Mouse (Mus musculus) heart, embryonic 14.5 days (tissue): ENCODE data around the gene Psmd8. TPM values are rescaled to one million over a fixed set of nuclear protein-coding genes. Genes with fewer than 3 reads are reported as not detected.
"Not testable (repeated sequence)": the region's sequence is repeated elsewhere in the genome, so short reads cannot be mapped to it uniquely, and the experiment has no call there.

Experiments used
- ATAC-seq: fragments of 200-750 bp; cut with Nextera tagmentation; 2 replicates; pipeline ENCODE4 v1.8.0; 2017; ENCODE audit warnings: low read depth, moderate TSS enrichment; ENCODE audit not compliant: insufficient number of reproducible peaks, insufficient read depth, low FRiP score
- H3K27ac ChIP-seq, 2 experiments: fragments of 200-500 bp in 1 of 2; fragments of 300-500 bp in 1 of 2; sonication (generic) in 1 of 2; replicated peaks in 1 of 2; 2 replicates each; pipeline ENCODE4 v1.5.1; 2012 to 2014; ENCODE audit warnings: low read depth in 2 of 2, low read length in 2 of 2, control low read depth in 1 of 2, mild to moderate bottlenecking in 1 of 2, mixed read lengths in 1 of 2; ENCODE audit not compliant: control insufficient read depth in 1 of 2, insufficient read depth in 1 of 2
- H3K27me3 ChIP-seq: fragments of 300-500 bp; sonication (generic); 2 replicates; pipeline ENCODE4 v1.6.1; 2014; ENCODE audit warnings: mild to moderate bottlenecking, low read length, control low read depth; ENCODE audit not compliant: control insufficient read depth, insufficient read depth
- H3K36me3 ChIP-seq: fragments of 300-500 bp; sonication (generic); 2 replicates; pipeline ENCODE4 v1.6.1; 2014; ENCODE audit warnings: mild to moderate bottlenecking, control low read depth, low read length, mixed read lengths; ENCODE audit not compliant: control insufficient read depth, insufficient read depth
- H3K4me1 ChIP-seq, 2 experiments: fragments of 200-500 bp in 1 of 2; fragments of 300-500 bp in 1 of 2; sonication (generic) in 1 of 2; 2 replicates each; pipeline ENCODE4 v1.6.1; 2012 to 2014; ENCODE audit warnings: low read length in 2 of 2, control low read depth in 1 of 2, mixed read lengths in 1 of 2; ENCODE audit not compliant: control insufficient read depth in 2 of 2, insufficient read depth in 2 of 2
- H3K4me2 ChIP-seq: fragments of 300-500 bp; sonication (generic); 2 replicates; pipeline ENCODE4 v1.6.1; 2014; ENCODE audit warnings: mild to moderate bottlenecking, low read length
- H3K4me3 ChIP-seq, 2 experiments: fragments of 200-500 bp in 1 of 2; fragments of 300-500 bp in 1 of 2; sonication (generic) in 1 of 2; 2 replicates each; pipeline ENCODE4 v1.5.1; 2012 to 2014; ENCODE audit warnings: low read length in 2 of 2, mild to moderate bottlenecking in 2 of 2, control low read depth in 1 of 2, low read depth in 1 of 2, moderate library complexity in 1 of 2; ENCODE audit not compliant: control insufficient read depth in 1 of 2, insufficient read depth in 1 of 2
- H3K9ac ChIP-seq: fragments of 300-500 bp; sonication (generic); 2 replicates; pipeline ENCODE4 v1.6.1; 2014; ENCODE audit warnings: mild to moderate bottlenecking, low read length
- H3K9me3 ChIP-seq: fragments of 300-500 bp; sonication (generic); 2 replicates; pipeline ENCODE4 v1.6.1; 2016; ENCODE audit warnings: low read length, control low read depth; ENCODE audit not compliant: control insufficient read depth
- WGBS: fragments of 180-500 bp; shearing (Covaris S2); extraction: QIAGEN DNeasy Blood & Tissue Kit; methylation state at CpG from one replicate; pipeline ENCODE4 v1.1.7; 2014; 5-methylcytosine and 5-hydroxymethylcytosine counted together
- polyA plus RNA-seq: library from polyadenylated mRNA; unstranded; fragments of >200 nt; fragmentation: Nextera tagmentation; extraction: Ambion mirVana; gene quantifications from 2 replicates; pipeline ENCODE4 v1.2.1, GENCODE M21; 2014

Psmd8 gene
- polyA plus RNA-seq, 1 experiment from 2014 or later, result 227 TPM

- H3K27ac ChIP-seq, H3K9ac ChIP-seq, H3K4me1 ChIP-seq, ATAC-seq, H3K36me3 ChIP-seq, H3K4me3 ChIP-seq, H3K27me3 ChIP-seq: not testable (repeated sequence)
- 16% methylated on average over 40 of the region's 40 CpGs for WGBS
- Histone ChIP-seq H3K4me2 (0 out of 2 replicates have a peak overlapping the region, but pooled peaks have one; percentile 11), H3K9me3 (peaks cover 18% of the 10 kb centered on the region)
Observed at GRCm38 (mm10) chr7:29212775-29213560, 32.5 kb upstream of the Psmd8 start.

- ATAC-seq, result no peak
- Histone ChIP-seq H3K9me3 (peaks cover 14% of the 10 kb centered on the region; the same call in 1 of the 2 replicates), H3K4me3 (peak overlapping the region; percentile 44 to 59; a peak in 2 of 4 replicates), H3K27ac (no peak overlapping the region), H3K4me2 (peak overlapping the region; percentile 58), H3K9ac (no peak overlapping the region), H3K36me3 (no peaks in the 10 kb centered on the region), H3K4me1 (peaks cover 4 to 5% of the 10 kb centered on the region in 2 experiments; a peak in 1 of 4 replicates), H3K27me3 (peaks cover 8% of the 10 kb centered on the region; the same call in 1 of the 2 replicates)
- 14% methylated on average over 26 of the region's 26 CpGs for WGBS
Observed at GRCm38 (mm10) chr7:29212199-29212765, 31.8 kb upstream of the Psmd8 start.

DNA sequence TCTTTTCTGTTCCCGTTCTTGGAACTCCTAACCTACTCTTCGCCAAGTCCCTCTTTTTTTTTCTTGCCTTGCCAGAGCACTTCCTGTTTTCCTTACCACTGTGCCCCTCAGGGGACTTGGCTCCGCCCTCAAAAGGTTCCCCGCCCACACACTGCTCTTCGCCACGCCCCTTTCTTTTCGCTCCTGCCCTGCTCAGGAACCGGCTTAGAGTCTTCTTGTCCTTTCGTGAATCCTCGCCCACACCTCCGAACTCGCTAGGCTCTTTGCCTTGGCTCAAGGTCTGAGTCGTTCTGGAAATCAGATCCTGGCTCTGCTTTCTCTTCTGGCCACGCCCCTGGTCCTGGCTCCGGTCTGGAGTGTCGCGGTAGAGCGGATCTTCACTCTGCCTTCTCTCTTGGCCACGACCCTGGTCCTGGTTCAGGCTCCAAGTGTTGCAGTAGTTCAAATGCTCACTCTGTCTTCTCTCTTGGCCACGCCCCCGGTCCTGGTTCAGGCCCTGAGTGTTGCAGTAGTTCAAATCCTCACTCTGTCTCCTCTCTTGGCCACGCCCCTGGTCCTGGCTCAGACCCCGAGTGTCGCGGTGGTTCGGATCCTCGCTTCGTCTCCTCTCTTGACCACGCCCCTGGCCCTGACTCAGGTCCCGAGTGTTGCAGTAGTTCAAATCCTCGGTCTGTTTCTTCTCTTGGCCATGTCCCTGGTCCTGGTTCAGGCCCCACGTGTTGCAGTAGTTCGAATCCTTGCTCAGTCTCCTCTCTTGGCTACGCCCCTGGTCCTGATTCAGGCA lies 31.1 kb upstream of the Psmd8 start:
- Histone ChIP-seq H3K4me2 (peak overlapping the region; percentile 58), H3K36me3 (no peaks in the 10 kb centered on the region), H3K9me3 (peaks cover 12% of the 10 kb centered on the region; the same call in 1 of the 2 replicates), H3K4me1 (peaks cover 4 to 5% of the 10 kb centered on the region in 2 experiments; a peak in 1 of 4 replicates), H3K9ac (peak overlapping the region; percentile 14; the same call in 1 of the 2 replicates), H3K27ac (peak overlapping the region; percentile 46 to 68; a peak in 2 of 4 replicates), H3K27me3 (peaks cover 8% of the 10 kb centered on the region; the same call in 1 of the 2 replicates), H3K4me3 (peak overlapping the region; percentile 44 to 59)
- ATAC-seq, result peak; percentile 78
- 3% methylated on average over 34 of the region's 34 CpGs for WGBS

DNA sequence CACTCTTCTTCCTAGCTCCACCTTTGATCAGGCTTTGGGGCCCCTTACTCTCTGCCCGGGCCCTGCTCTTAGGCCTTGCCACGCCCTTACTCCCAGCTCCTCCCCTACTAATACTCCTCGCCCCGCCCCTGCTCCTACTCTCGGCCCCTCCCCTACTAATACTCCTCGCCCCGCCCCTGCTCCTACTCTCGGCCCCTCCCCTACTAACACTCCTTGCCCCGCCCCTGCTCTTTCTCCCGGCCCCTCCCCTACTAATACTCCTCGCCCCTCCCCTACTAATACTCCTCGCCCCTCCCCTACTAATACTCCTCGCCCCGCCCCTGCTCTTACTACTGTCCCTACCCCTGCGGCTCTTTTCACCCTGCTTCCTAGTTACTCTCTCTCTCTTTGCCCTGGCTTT lies 30.5 kb upstream of the Psmd8 start:
- Histone ChIP-seq H3K4me3 (peak overlapping the region; percentile 44 to 59), H3K9ac (peak overlapping the region; percentile 14; the same call in 1 of the 2 replicates), H3K4me2 (peak overlapping the region; percentile 58), H3K27ac (peak overlapping the region; percentile 46 to 68; a peak in 1 of 4 replicates)
- H3K4me1 ChIP-seq, H3K27me3 ChIP-seq, H3K36me3 ChIP-seq, H3K9me3 ChIP-seq: not testable (repeated sequence)
- 16% methylated on average over 14 of the region's 15 CpGs for WGBS
- peak; percentile 29; the same call in 1 of the 2 replicates for ATAC-seq

DNA sequence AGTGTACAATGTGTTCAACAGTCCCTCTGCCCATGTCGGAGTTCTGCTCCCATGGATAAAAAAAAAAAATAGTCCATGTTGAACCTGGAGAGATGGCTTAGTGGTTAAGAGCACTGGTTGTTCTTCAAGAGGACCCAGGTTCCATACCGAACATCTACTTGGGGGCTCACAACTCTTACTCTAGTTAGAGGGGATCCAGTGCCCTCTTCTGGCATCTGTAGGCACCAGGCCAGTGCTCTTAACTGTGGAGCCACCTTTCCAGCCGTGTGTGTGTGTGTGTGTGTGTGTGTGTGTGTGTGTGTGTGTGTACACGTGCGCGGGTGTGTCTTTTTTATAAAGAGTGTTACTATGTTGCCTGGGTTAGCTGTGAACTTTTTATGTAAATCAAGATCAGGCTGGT lies 22.1 kb upstream of the Psmd8 start:
- H3K36me3 ChIP-seq, result no peaks in the 10 kb centered on the region
- no peak overlapping the region for H3K27ac ChIP-seq
- no peaks in the 10 kb centered on the region for H3K27me3 ChIP-seq
- no peaks in the 10 kb centered on the region for H3K9me3 ChIP-seq
- no peaks in the 10 kb centered on the region for H3K4me1 ChIP-seq
- H3K9ac ChIP-seq, result no peak overlapping the region
- H3K4me3 ChIP-seq, result no peak overlapping the region
- no peak for ATAC-seq
- 85% methylated on average over 6 of the region's 6 CpGs for WGBS
- H3K4me2 ChIP-seq, result no peak overlapping the region

GRCm38 (mm10) chr7:29194230-29194629 lies 13.7 kb upstream of the Psmd8 start:
- not testable (repeated sequence) for H3K9me3 ChIP-seq, H3K9ac ChIP-seq, H3K4me1 ChIP-seq, H3K36me3 ChIP-seq, H3K27me3 ChIP-seq, ATAC-seq, H3K4me2 ChIP-seq, H3K27ac ChIP-seq, H3K4me3 ChIP-seq
- WGBS, result 83% methylated on average over 1 of the region's 1 CpGs

DNA sequence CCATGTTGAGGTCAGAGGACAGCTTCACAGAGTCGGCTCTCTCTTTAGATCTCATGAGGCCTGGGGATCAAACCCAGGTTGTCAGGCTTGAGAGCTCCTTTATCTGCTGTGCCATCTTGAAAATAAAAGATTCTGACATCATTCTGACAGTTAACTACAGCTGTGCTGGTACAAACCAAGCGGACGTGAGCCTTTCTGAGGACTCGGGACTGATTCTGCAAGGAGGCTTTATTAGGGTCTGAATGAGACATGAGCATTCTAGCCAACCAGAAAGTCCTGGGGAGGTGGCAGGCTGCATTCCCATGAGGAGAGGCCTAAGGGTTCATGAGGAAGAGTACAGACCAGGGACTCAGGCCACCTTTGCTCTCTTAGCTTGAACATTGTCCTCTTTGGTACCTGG lies 822 bp upstream of the Psmd8 start:
- H3K9ac ChIP-seq, ATAC-seq, H3K9me3 ChIP-seq, H3K4me3 ChIP-seq, H3K27ac ChIP-seq, H3K27me3 ChIP-seq, H3K4me2 ChIP-seq: not testable (repeated sequence)
- H3K4me1 ChIP-seq, result peaks cover 6 to 15% of the 10 kb centered on the region in 2 experiments
- 87% methylated on average over 4 of the region's 4 CpGs for WGBS
- H3K36me3 ChIP-seq, result peaks cover 23% of the 10 kb centered on the region
